Mouse (Mus musculus): ENCODE results near the gene Aco2. TPM values are rescaled to one million over a fixed set of nuclear protein-coding genes. Genes with fewer than 3 reads are reported as not detected.

The Aco2 gene
- total and polyA plus RNA-seq, 3 experiments: 1,810 to 2,215 (median 2,076) TPM

- peaks cover 8% of the 10 kb centered on the region for H3K4me1 ChIP-seq (ENCODE audit: control insufficient read depth, insufficient read depth, low read length)
- no peak overlapping the region for H3K9ac ChIP-seq (ENCODE audit: low read depth, low read length)
- peaks cover 10% of the 10 kb centered on the region for H3K79me2 ChIP-seq (replicated peaks; ENCODE audit: control insufficient read depth, insufficient read depth, low read length)
- H3K27me3 ChIP-seq (ENCODE audit: control insufficient read depth, insufficient read depth, low read length): no peaks in the 10 kb centered on the region
- peak overlapping the region; percentile 68 for H3K27ac ChIP-seq
- peak; percentile 41 to 58 for DNase-seq
- TF ChIP-seq CTCF (IDR thresholded peaks at IDR 0.05): no peak
- TF ChIP-seq EP300 (IDR thresholded peaks at IDR 0.05; ENCODE audit: insufficient read depth, low read depth, low read length): no peak
- no peak for TF ChIP-seq POLR2A (IDR thresholded peaks at IDR 0.05; ENCODE audit: insufficient read depth, low read depth, low read length)
- intact Hi-C loops (cut with DNase I): no loop called here
- peaks cover 43% of the 10 kb centered on the region for H3K36me3 ChIP-seq (ENCODE audit: control insufficient read depth, insufficient read depth, low read length)
- H3K4me3 ChIP-seq: no peak overlapping the region
- 59% methylated on average over 7 of the region's 7 CpGs for WGBS
Observed at GRCm38 (mm10) chr15:81889175-81889574, 17.1 kb downstream of the Aco2 start.

GRCm38 (mm10) chr15:81891140-81891802 is 19.2 kb downstream of the Aco2 start:
- TF ChIP-seq CTCF (IDR thresholded peaks at IDR 0.05) (no peak), POLR2A (IDR thresholded peaks at IDR 0.05; ENCODE audit: insufficient read depth, low read depth, low read length) (no peak), EP300 (IDR thresholded peaks at IDR 0.05; ENCODE audit: insufficient read depth, low read depth, low read length) (no peak)
- intact Hi-C loops (cut with DNase I): no loop called here

GRCm38 (mm10) chr15:81891822-81892580 is 19.9 kb downstream of the Aco2 start:
- peaks cover 6% of the 10 kb centered on the region for H3K4me1 ChIP-seq (ENCODE audit: control insufficient read depth, insufficient read depth, low read length)
- no peak overlapping the region for H3K4me3 ChIP-seq
- TF ChIP-seq POLR2A (IDR thresholded peaks at IDR 0.05; ENCODE audit: insufficient read depth, low read depth, low read length) (no peak), EP300 (IDR thresholded peaks at IDR 0.05; ENCODE audit: insufficient read depth, low read depth, low read length) (no peak), CTCF (IDR thresholded peaks at IDR 0.05) (no peak)
- H3K27me3 ChIP-seq (ENCODE audit: control insufficient read depth, insufficient read depth, low read length): no peaks in the 10 kb centered on the region
- WGBS: 80% methylated on average over 8 of the region's 8 CpGs
- no peak for DNase-seq
- peak overlapping the region; percentile 23 for H3K27ac ChIP-seq
- peaks cover 3% of the 10 kb centered on the region; the same call in 1 of the 2 replicates for H3K79me2 ChIP-seq (replicated peaks; ENCODE audit: control insufficient read depth, insufficient read depth, low read length)
- H3K9ac ChIP-seq (ENCODE audit: low read depth, low read length): no peak overlapping the region
- intact Hi-C loops (cut with DNase I): no loop called here
- peaks cover 37% of the 10 kb centered on the region for H3K36me3 ChIP-seq (ENCODE audit: control insufficient read depth, insufficient read depth, low read length)

More at GRCm38 (mm10) chr15:81891140-81891802, 19.2 kb downstream of the Aco2 start:
- Histone ChIP-seq H3K36me3 (ENCODE audit: control insufficient read depth, insufficient read depth, low read length) (peaks cover 36% of the 10 kb centered on the region), H3K4me3 (no peak overlapping the region), H3K9ac (ENCODE audit: low read depth, low read length) (no peak overlapping the region), H3K79me2 (replicated peaks; ENCODE audit: control insufficient read depth, insufficient read depth, low read length) (peaks cover 3% of the 10 kb centered on the region; the same call in 1 of the 2 replicates), H3K4me1 (ENCODE audit: control insufficient read depth, insufficient read depth, low read length) (peaks cover 7% of the 10 kb centered on the region), H3K27ac (peak overlapping the region; percentile 14; the same call in 1 of the 2 replicates), H3K27me3 (ENCODE audit: control insufficient read depth, insufficient read depth, low read length) (no peaks in the 10 kb centered on the region)
- 75% methylated on average over 7 of the region's 7 CpGs for WGBS
- DNase-seq: no peak

GRCm38 (mm10) chr15:81894002-81894401 is 21.9 kb downstream of the Aco2 start:
- no peak overlapping the region for H3K27ac ChIP-seq
- WGBS: 54% methylated on average over 1 of the region's 1 CpGs
- H3K79me2 ChIP-seq (replicated peaks; ENCODE audit: control insufficient read depth, insufficient read depth, low read length): no peaks in the 10 kb centered on the region; the same call in 1 of the 2 replicates
- H3K4me3 ChIP-seq: no peak overlapping the region
- no peak for DNase-seq
- H3K36me3 ChIP-seq (ENCODE audit: control insufficient read depth, insufficient read depth, low read length): peaks cover 36% of the 10 kb centered on the region
- intact Hi-C loops (cut with DNase I): no loop called here
- H3K9ac ChIP-seq (ENCODE audit: low read depth, low read length): no peak overlapping the region
- H3K27me3 ChIP-seq (ENCODE audit: control insufficient read depth, insufficient read depth, low read length): no peaks in the 10 kb centered on the region
- H3K4me1 ChIP-seq (ENCODE audit: control insufficient read depth, insufficient read depth, low read length): peaks cover 1% of the 10 kb centered on the region
- TF ChIP-seq CTCF (IDR thresholded peaks at IDR 0.05) (no peak), POLR2A (IDR thresholded peaks at IDR 0.05; ENCODE audit: insufficient read depth, low read depth, low read length) (no peak), EP300 (IDR thresholded peaks at IDR 0.05; ENCODE audit: insufficient read depth, low read depth, low read length) (no peak)

- H3K27me3 ChIP-seq (ENCODE audit: control insufficient read depth, insufficient read depth, low read length): no peaks in the 10 kb centered on the region
- no peak for TF ChIP-seq POLR2A (IDR thresholded peaks at IDR 0.05; ENCODE audit: insufficient read depth, low read depth, low read length)
- TF ChIP-seq EP300 (IDR thresholded peaks at IDR 0.05; ENCODE audit: insufficient read depth, low read depth, low read length): peak; percentile 73
- DNase-seq: no peak
Observed at GRCm38 (mm10) chr15:81896407-81896806, 24.3 kb downstream of the Aco2 start.

More at GRCm38 (mm10) chr15:81896407-81896806, 24.3 kb downstream of the Aco2 start:
- Histone ChIP-seq H3K4me1 (ENCODE audit: control insufficient read depth, insufficient read depth, low read length) (peaks cover 2% of the 10 kb centered on the region; the same call in 1 of the 2 replicates), H3K27ac (no peak overlapping the region; the same call in 1 of the 2 replicates), H3K4me3 (no peak overlapping the region), H3K36me3 (ENCODE audit: control insufficient read depth, insufficient read depth, low read length) (peaks cover 22% of the 10 kb centered on the region), H3K79me2 (replicated peaks; ENCODE audit: control insufficient read depth, insufficient read depth, low read length) (peaks cover 1% of the 10 kb centered on the region; the same call in 1 of the 2 replicates), H3K9ac (ENCODE audit: low read depth, low read length) (no peak overlapping the region)
- WGBS: 56% methylated on average over 2 of the region's 2 CpGs
- intact Hi-C loops (cut with DNase I): no loop called here

Measured in heart, adult 2 months (tissue).